Mouse (Mus musculus): ENCODE results near the gene Glb1.

DNA sequence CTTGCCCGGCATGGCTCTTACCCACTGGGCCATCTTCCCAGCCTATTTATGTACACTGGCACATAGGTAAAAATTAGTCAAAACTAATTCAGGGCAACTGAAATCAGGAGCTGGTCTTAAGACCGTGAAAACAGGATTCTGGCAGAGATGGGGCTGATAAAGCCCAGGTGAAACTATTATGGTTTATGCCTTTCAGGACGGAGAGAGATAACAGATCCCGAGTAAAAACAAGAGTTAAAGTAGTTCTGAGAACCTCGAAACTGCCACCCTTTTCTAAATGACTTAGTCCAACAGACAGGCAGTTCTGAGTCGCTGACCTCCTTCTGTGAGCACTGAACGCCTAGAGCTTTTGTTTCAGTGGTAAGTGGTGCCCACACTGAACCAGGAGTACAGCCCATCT lies 71.0 kb downstream of the Glb1 start:
- TF ChIP-seq CTCF (IDR thresholded peaks at IDR 0.05; ENCODE audit: low read depth) (no peak), EP300 (IDR thresholded peaks at IDR 0.05; ENCODE audit: low read depth) (no peak)
